ENCODE assay signal across 25 mouse cellular contexts in genomic region chr12:87338082-87338481, GRCm38 (mm10). TPM values are rescaled to one million over a fixed set of nuclear protein-coding genes. Genes with fewer than 3 reads are reported as not detected.
"Had no signal": no experiment of that assay in that cellular context is flagged by ENCODE, and none has a peak within 500 bp of the region (broad histone marks: within the 10 kb centered on the region; RNA-seq: fewer than 3 reads in every experiment).

No protein-coding gene starts in this region.

- H3K9ac ChIP-seq: heart, embryonic 13.5 days; heart, embryonic 15.5 days; hindbrain, embryonic 13.5 days; hindbrain, embryonic 15.5 days; intestine, embryonic 15.5 days; kidney, embryonic 15.5 days; limb, embryonic 12.5 days; liver, embryonic 12.5 days; liver, embryonic 14.5 days had no signal

- DNase-seq: gastrocnemius, adult 2 months; gastrocnemius, postnatal 10 days; gastrocnemius, postnatal 25 days; heart, adult 18-20 months; heart, postnatal 14 days; heart, postnatal 36 days; kidney, adult 2 months; kidney, adult 9 months; kidney, postnatal 14 days; kidney, postnatal 4 days; liver had no signal

- H3K27ac ChIP-seq: gastrocnemius, adult 2 months; heart, embryonic 13.5 days; heart, embryonic 15.5 days; hindbrain, embryonic 13.5 days; hindbrain, embryonic 15.5 days; hindbrain, postnatal 0 days; intestine, embryonic 15.5 days; kidney, embryonic 15.5 days; kidney, postnatal 0 days; layer of hippocampus, adult 2 months; left cerebral cortex, adult 2 months; limb, embryonic 10.5 days; limb, embryonic 12.5 days; liver, embryonic 12.5 days; liver, embryonic 14.5 days had no signal

- H3K4me3 ChIP-seq: gastrocnemius, adult 2 months; heart, embryonic 13.5 days; heart, embryonic 15.5 days; hindbrain, embryonic 13.5 days; hindbrain, embryonic 15.5 days; intestine, embryonic 15.5 days; kidney, embryonic 15.5 days; layer of hippocampus, adult 2 months; left cerebral cortex, adult 2 months; limb, embryonic 10.5 days; limb, embryonic 12.5 days; liver, embryonic 12.5 days had no signal

- H3K36me3 ChIP-seq: intestine, embryonic 15.5 days had no signal

- H3K27me3 ChIP-seq: heart, embryonic 13.5 days; heart, embryonic 15.5 days; hindbrain, embryonic 13.5 days; hindbrain, embryonic 15.5 days; intestine, embryonic 15.5 days; kidney, embryonic 15.5 days; limb, embryonic 12.5 days; liver, embryonic 12.5 days had no signal

- H3K4me1 ChIP-seq: heart, embryonic 13.5 days; heart, embryonic 15.5 days; hindbrain, embryonic 13.5 days; hindbrain, embryonic 15.5 days; intestine, embryonic 15.5 days; kidney, embryonic 15.5 days; limb, embryonic 10.5 days; limb, embryonic 12.5 days; liver, embryonic 12.5 days had no signal

RNA-seq across cellular contexts. Expression of gene Ism2, which starts 38.6 kb away (rescaled TPM):
- total RNA-seq: gastrocnemius, adult 2 months; gastrocnemius, postnatal 10 days; gastrocnemius, postnatal 25 days; heart, adult 18-20 months; heart, postnatal 36 days had no signal
